In the genomic region with DNA sequence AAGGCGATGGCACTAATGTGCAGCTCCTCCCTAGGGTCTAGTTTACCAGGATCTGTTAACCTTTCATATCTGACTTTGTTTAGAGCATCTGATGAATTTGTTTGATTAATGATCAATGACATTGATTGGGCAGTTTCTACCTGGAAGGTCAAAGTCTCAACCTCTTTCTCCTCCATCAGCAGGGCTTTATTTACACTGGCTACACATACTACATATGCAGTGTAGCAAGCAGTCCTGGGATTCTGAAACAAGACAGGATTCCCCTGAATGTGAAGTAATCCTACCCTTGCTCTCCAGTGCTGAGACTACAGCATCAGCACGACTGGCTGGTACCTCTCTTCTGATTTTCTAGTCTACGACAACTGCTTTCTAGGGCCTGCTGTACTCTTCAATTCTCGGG, we compare ENCODE assay signal across 26 mouse cellular contexts. TPM values are rescaled to one million over a fixed set of nuclear protein-coding genes. Genes with fewer than 3 reads are reported as not detected.
DNase-seq lines count a peak whose midpoint lies in the region; ATAC-seq and TF ChIP-seq lines count a peak whose summit lies in the region.
"Had no signal": no experiment of that assay in that cellular context is flagged by ENCODE, and none has a peak within 500 bp of the region (broad histone marks: within the 10 kb centered on the region; RNA-seq: fewer than 3 reads in every experiment).

No protein-coding gene starts in this region.

- DNase-seq in heart, embryonic 10.5 days (ENCODE audit: low spot score), result peak; percentile 45
- no peak for DNase-seq in heart, postnatal 10 days
- no peak for DNase-seq in liver, embryonic 14.5 days (ENCODE audit: low read depth in 3 of 3, low spot score in 3 of 3)
- no peak for DNase-seq in liver
- no peak for DNase-seq in frontal cortex, adult 2 months (ENCODE audit: extremely low spot score in 1 of 2, low spot score in 1 of 2)
- DNase-seq in cerebellum, adult 11-12 months, result no peak
- DNase-seq: adrenal gland, postnatal 10 days; adrenal gland, postnatal 36 days; B cell, adult 2 months; cerebellum, adult 2 months; cerebellum, adult 9-11 months; cerebellum, postnatal 25 days; forebrain, postnatal 0 days; gastrocnemius, postnatal 10 days; gastrocnemius, postnatal 36 days had no signal

- no peak overlapping the region for H3K27ac ChIP-seq in heart, embryonic 10.5 days
- H3K27ac ChIP-seq in liver, embryonic 14.5 days, result no peak overlapping the region
- H3K27ac ChIP-seq in liver, embryonic 16.5 days (ENCODE audit: low read length), result peak overlapping the region; percentile 57; the same call in 1 of the 2 replicates
- H3K27ac ChIP-seq: embryonic facial prominence, embryonic 12.5 days; embryonic facial prominence, embryonic 15.5 days; heart, embryonic 13.5 days; hindbrain, embryonic 12.5 days; hindbrain, embryonic 15.5 days had no signal

- TF ChIP-seq CTCF in liver, embryonic 14.5 days (IDR thresholded peaks at IDR 0.05; ENCODE audit: low read depth), result no peak

- no peaks in the 10 kb centered on the region for H3K27me3 ChIP-seq in heart, embryonic 10.5 days (ENCODE audit: insufficient read depth, poor library complexity, severe bottlenecking)
- no peaks in the 10 kb centered on the region for H3K27me3 ChIP-seq in liver, embryonic 14.5 days (ENCODE audit: control insufficient read depth, insufficient read depth, low read length)
- H3K27me3 ChIP-seq in liver, embryonic 16.5 days (ENCODE audit: control insufficient read depth, insufficient read depth, low read depth, low read length), result no peaks in the 10 kb centered on the region
- H3K27me3 ChIP-seq: CH12.LX; embryonic facial prominence, embryonic 12.5 days; embryonic facial prominence, embryonic 15.5 days; heart, embryonic 13.5 days; hindbrain, embryonic 12.5 days; hindbrain, embryonic 15.5 days; Patski had no signal

- no peaks in the 10 kb centered on the region for H3K4me1 ChIP-seq in heart, embryonic 10.5 days
- H3K4me1 ChIP-seq in liver, embryonic 14.5 days (replicated peaks; ENCODE audit: control insufficient read depth in 2 of 2, insufficient read depth in 2 of 2, low read length in 1 of 2), result peaks cover 0 to 4% of the 10 kb centered on the region in 2 experiments; a peak in 2 of 4 replicates
- H3K4me1 ChIP-seq in liver, embryonic 16.5 days (ENCODE audit: control insufficient read depth, low read depth, low read length), result no peaks in the 10 kb centered on the region; the same call in none of the 2 replicates
- H3K4me1 ChIP-seq: embryonic facial prominence, embryonic 12.5 days; embryonic facial prominence, embryonic 15.5 days; heart, embryonic 13.5 days; hindbrain, embryonic 12.5 days; hindbrain, embryonic 15.5 days had no signal

- H3K9ac ChIP-seq in liver, embryonic 14.5 days (replicated peaks), result no peak overlapping the region
- H3K9ac ChIP-seq in liver, embryonic 16.5 days (ENCODE audit: low read depth, low read length), result no peak overlapping the region
- H3K9ac ChIP-seq: embryonic facial prominence, embryonic 12.5 days; embryonic facial prominence, embryonic 15.5 days; forebrain, postnatal 0 days; heart, embryonic 13.5 days; hindbrain, embryonic 12.5 days; hindbrain, embryonic 15.5 days had no signal

- H3K9me3 ChIP-seq in heart, embryonic 10.5 days, result no peaks in the 10 kb centered on the region
- H3K9me3 ChIP-seq in liver, embryonic 14.5 days (ENCODE audit: control insufficient read depth, low read length), result no peaks in the 10 kb centered on the region
- no peaks in the 10 kb centered on the region for H3K9me3 ChIP-seq in liver, embryonic 16.5 days (replicated peaks; ENCODE audit: control insufficient read depth, low read length)
- H3K9me3 ChIP-seq: embryonic facial prominence, embryonic 12.5 days; embryonic facial prominence, embryonic 15.5 days; G1E; heart, embryonic 13.5 days; hindbrain, embryonic 12.5 days; hindbrain, embryonic 15.5 days had no signal

- TF ChIP-seq EP300 in liver, embryonic 14.5 days (IDR thresholded peaks at IDR 0.05; ENCODE audit: low read depth), result no peak

- ATAC-seq in liver, embryonic 14.5 days (ENCODE audit: insufficient read depth), result peak; percentile 36; the same call in 1 of the 2 replicates
- ATAC-seq in liver, embryonic 16.5 days (ENCODE audit: low read depth), result peak; percentile 75
- ATAC-seq: forebrain, embryonic 14.5 days; forebrain, postnatal 0 days; Patski had no signal

- WGBS in heart, embryonic 10.5 days, result 91% methylated on average over 4 of the region's 4 CpGs
- WGBS in liver, embryonic 14.5 days (ENCODE audit: insufficient replicate concordance), result 75% methylated on average over 4 of the region's 4 CpGs
- WGBS in liver, embryonic 16.5 days (ENCODE audit: insufficient replicate concordance), result 71% methylated on average over 4 of the region's 4 CpGs

- no peak overlapping the region for H3K4me2 ChIP-seq in liver, embryonic 14.5 days (ENCODE audit: low read depth)
- H3K4me2 ChIP-seq in liver, embryonic 16.5 days (ENCODE audit: low read depth, low read length), result no peak overlapping the region
- H3K4me2 ChIP-seq: embryonic facial prominence, embryonic 12.5 days; embryonic facial prominence, embryonic 15.5 days; heart, embryonic 13.5 days; hindbrain, embryonic 12.5 days; hindbrain, embryonic 15.5 days had no signal

- peaks cover 100% of the 10 kb centered on the region for H3K36me3 ChIP-seq in heart, embryonic 10.5 days
- H3K36me3 ChIP-seq in liver, embryonic 14.5 days (replicated peaks; ENCODE audit: control insufficient read depth, insufficient read depth, low read depth), result peaks cover 54% of the 10 kb centered on the region
- H3K36me3 ChIP-seq in liver, embryonic 16.5 days (ENCODE audit: control insufficient read depth, insufficient read depth), result peaks cover 49% of the 10 kb centered on the region

- intact Hi-C loops in heart, postnatal 10 days (cut with DNase I), result no loop called here

- no peak overlapping the region for H3K4me3 ChIP-seq in heart, embryonic 10.5 days
- H3K4me3 ChIP-seq in liver, embryonic 14.5 days (ENCODE audit: insufficient read depth in 1 of 2, low read depth in 2 of 2, low read length in 2 of 2), result no peak overlapping the region
- no peak overlapping the region for H3K4me3 ChIP-seq in liver, embryonic 16.5 days (ENCODE audit: low read depth, low read length)
- H3K4me3 ChIP-seq: embryonic facial prominence, embryonic 12.5 days; embryonic facial prominence, embryonic 15.5 days; heart, embryonic 13.5 days; hindbrain, embryonic 12.5 days; hindbrain, embryonic 15.5 days had no signal

RNA-seq across cellular contexts. Expression of gene Ncoa5, which starts 27.9 kb away (rescaled TPM):
- polyA plus RNA-seq in heart, embryonic 10.5 days (2016; fragmentation: Nextera tagmentation; extraction: Ambion mirVana), result 52.8 and 64.2 TPM in 2 replicates
- total RNA-seq in heart, postnatal 10 days (2021), result 10 to 100 TPM; 24.6 to 26.1 TPM
- 11.7 and 13.5 TPM in 2 replicates for polyA plus RNA-seq in liver, embryonic 14.5 days (2012; rRNA removed)
- polyA plus RNA-seq in liver, embryonic 14.5 days (2014; fragmentation: Nextera tagmentation; extraction: Ambion mirVana), result 11.6 TPM in 2 replicates
- polyA plus RNA-seq in liver, embryonic 16.5 days (2015; fragmentation: Nextera tagmentation; extraction: Ambion mirVana), result 14.2 and 15.3 TPM in 2 replicates
- polyA plus RNA-seq in frontal cortex, adult 2 months (2012; rRNA removed), result 57.4 and 67.1 TPM in 2 replicates

RNA-seq across cellular contexts. Expression of gene Slc12a5, which starts 46.2 kb away (rescaled TPM):
- polyA plus RNA-seq in heart, embryonic 10.5 days (2016; fragmentation: Nextera tagmentation; extraction: Ambion mirVana), result 0.74 and 0.92 TPM in 2 replicates
- under 1 TPM; 0.72 to 0.79 TPM for total RNA-seq in heart, postnatal 10 days (2021)
- polyA plus RNA-seq in liver, embryonic 14.5 days (2012; rRNA removed), result 0.42 and 0.60 TPM in 2 replicates
- polyA plus RNA-seq in liver, embryonic 14.5 days (2014; fragmentation: Nextera tagmentation; extraction: Ambion mirVana), result 0.10 and 0.24 TPM in 2 replicates
- polyA plus RNA-seq in liver, embryonic 16.5 days (2015; fragmentation: Nextera tagmentation; extraction: Ambion mirVana), result 0.13 TPM in 2 replicates
- polyA plus RNA-seq in frontal cortex, adult 2 months (2012; rRNA removed), result 345 and 356 TPM in 2 replicates

RNA-seq across cellular contexts. Expression of gene Cd40, which starts 48.6 kb away (rescaled TPM):
- polyA plus RNA-seq in heart, embryonic 10.5 days (2016; fragmentation: Nextera tagmentation; extraction: Ambion mirVana), result 7.8 and 11.9 TPM in 2 replicates
- 1 to 10 TPM; 5.3 to 6.5 TPM for total RNA-seq in heart, postnatal 10 days (2021)
- polyA plus RNA-seq in liver, embryonic 14.5 days (2012; rRNA removed), result 1.9 and 2.4 TPM in 2 replicates
- 3.0 and 4.3 TPM in 2 replicates for polyA plus RNA-seq in liver, embryonic 14.5 days (2014; fragmentation: Nextera tagmentation; extraction: Ambion mirVana)
- 2.6 and 3.0 TPM in 2 replicates for polyA plus RNA-seq in liver, embryonic 16.5 days (2015; fragmentation: Nextera tagmentation; extraction: Ambion mirVana)
- 1.5 and 1.8 TPM in 2 replicates for polyA plus RNA-seq in frontal cortex, adult 2 months (2012; rRNA removed)
- total RNA-seq: granulocyte monocyte progenitor cell, adult 5-6 weeks had no signal
- polyA plus RNA-seq: G1E had no signal

Comparison
In these comparisons a context has a peak if more than half of its experiments do, and no peak if none do; other contexts are left out.
1. RNA of gene Slc12a5, which starts 46.2 kb away (polyA plus RNA-seq): 345 to 356 TPM in frontal cortex, adult 2 months; 0.74 to 0.92 TPM in heart, embryonic 10.5 days, 0.10 to 0.60 TPM in liver, embryonic 14.5 days and 0.13 TPM in liver, embryonic 16.5 days; every median in the first group is over 100 times any median in the second.